Mouse (Mus musculus): ENCODE data around the gene Nemp1. TPM values are rescaled to one million over a fixed set of nuclear protein-coding genes. Genes with fewer than 3 reads are reported as not detected.

The Nemp1 gene
- total RNA-seq, 1 experiment, result 23.6 TPM

DNA sequence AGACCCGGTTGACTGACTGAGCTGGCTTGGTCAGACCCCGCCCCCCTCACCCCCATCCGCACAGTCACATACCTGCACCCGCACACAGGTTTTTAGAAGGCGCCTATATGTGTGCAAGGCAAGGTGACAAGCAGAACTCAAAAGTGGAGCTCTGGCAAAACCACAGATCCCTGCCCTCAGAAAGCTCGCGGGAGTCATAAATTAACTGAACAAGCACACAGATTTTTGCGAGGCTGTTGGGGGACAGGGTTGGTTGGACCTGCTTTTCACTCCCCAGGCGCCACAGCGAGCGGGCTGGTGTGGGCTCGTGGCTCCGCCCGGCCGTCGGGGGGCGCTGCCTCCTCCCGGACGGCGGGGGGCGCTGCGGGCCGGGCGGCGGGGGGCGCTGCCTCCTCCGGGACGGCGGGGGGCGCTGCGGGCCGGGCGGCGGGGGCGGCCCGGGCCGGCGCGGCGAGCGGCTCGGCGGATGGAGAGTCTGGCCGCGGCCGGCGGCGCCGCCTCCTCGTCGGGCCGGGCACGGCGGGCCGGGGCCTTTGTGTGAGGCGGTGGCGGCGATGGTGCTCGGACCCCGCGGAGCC is 72.5 kb downstream of the Nemp1 start, which contains the start of gene Zbtb39:
Gene Zbtb39, plus strand, starts transcription at position 456 of the 578 bp plus-strand sequence.
- Histone ChIP-seq H3K4me3 (ENCODE audit: insufficient read depth in 1 of 2, low read depth in 1 of 2, low read length in 2 of 2, poor library complexity in 1 of 2, severe bottlenecking in 1 of 2) (peak within 1 kb of the TSS; percentile 93 to 94), H3K9me3 (ENCODE audit: control insufficient read depth, insufficient read depth, low read depth, low read length) (no peaks in the 10 kb centered on the region), H3K36me3 (ENCODE audit: control insufficient read depth, insufficient read depth, low read length, poor library complexity, severe bottlenecking) (peaks cover 24% of the 10 kb centered on the region), H3K27ac (ENCODE audit: insufficient read depth, low read depth, low read length, poor library complexity, severe bottlenecking) (no peak within 1 kb of the TSS), H3K4me1 (ENCODE audit: control insufficient read depth in 2 of 2, insufficient read depth in 2 of 2, low read length in 2 of 2, poor library complexity in 1 of 2) (peaks cover 0 to 7% of the 10 kb centered on the region in 2 experiments; a peak in 2 of 4 replicates), H3K9ac (ENCODE audit: insufficient read depth, low read depth, low read length, poor library complexity, severe bottlenecking) (peak within 1 kb of the TSS; percentile 86)
- TF ChIP-seq ZC3H11A (IDR thresholded peaks at IDR 0.05; ENCODE audit: borderline replicate concordance, low read depth, low read length), result no peak
- TF ChIP-seq CHD2 (IDR thresholded peaks at IDR 0.05; ENCODE audit: low read depth, low read length), result no peak
- no peak for TF ChIP-seq ZNF384 (IDR thresholded peaks at IDR 0.05; ENCODE audit: low read depth, low read length)
- no peak for TF ChIP-seq HCFC1 (IDR thresholded peaks at IDR 0.05; ENCODE audit: borderline replicate concordance, insufficient read depth, low read length)
- TF ChIP-seq MAFK (IDR thresholded peaks at IDR 0.05; ENCODE audit: insufficient read depth, low read depth, low read length), result no peak
- peak; percentile 54 for DNase-seq (ENCODE audit: low read depth, low spot score)
- in situ Hi-C loops (cut with MboI; ENCODE audit: low sequenced_read_pairs in 2 of 2, unreplicated experiment in 2 of 2), result no loop called here

DNA sequence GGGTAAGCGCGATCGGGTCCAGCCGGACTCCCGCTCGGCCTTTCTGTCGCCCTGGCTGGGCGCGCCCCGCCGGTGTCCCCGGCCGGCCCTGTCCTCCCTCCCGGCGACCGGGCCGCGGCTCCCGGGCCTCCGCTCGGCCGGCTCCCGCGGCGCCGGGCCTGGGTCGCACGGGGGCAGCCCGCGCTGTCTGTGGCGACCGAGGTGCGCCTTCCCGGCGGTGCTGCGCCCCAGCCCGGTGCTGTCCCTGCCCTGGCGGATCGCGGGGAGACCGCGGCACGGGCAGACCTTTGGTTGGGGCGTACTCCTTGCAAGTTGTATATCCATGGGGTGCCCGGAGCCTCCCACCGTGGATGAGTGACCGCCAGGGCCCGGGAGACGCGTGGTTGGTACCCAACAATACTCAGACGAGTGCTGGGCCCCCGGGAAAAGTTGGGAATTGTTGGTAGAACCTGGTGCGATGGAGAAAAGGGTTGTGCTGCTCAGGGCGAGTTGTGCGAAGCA is 73.0 kb downstream of the Nemp1 start:
- Histone ChIP-seq H3K9me3 (ENCODE audit: control insufficient read depth, insufficient read depth, low read depth, low read length) (no peaks in the 10 kb centered on the region), H3K27ac (ENCODE audit: insufficient read depth, low read depth, low read length, poor library complexity, severe bottlenecking) (no peak overlapping the region), H3K36me3 (ENCODE audit: control insufficient read depth, insufficient read depth, low read length, poor library complexity, severe bottlenecking) (peaks cover 28% of the 10 kb centered on the region), H3K4me3 (ENCODE audit: insufficient read depth in 1 of 2, low read depth in 1 of 2, low read length in 2 of 2, poor library complexity in 1 of 2, severe bottlenecking in 1 of 2) (peak overlapping the region; percentile 93 to 94), H3K9ac (ENCODE audit: insufficient read depth, low read depth, low read length, poor library complexity, severe bottlenecking) (peak overlapping the region; percentile 86), H3K4me1 (ENCODE audit: control insufficient read depth in 2 of 2, insufficient read depth in 2 of 2, low read length in 2 of 2, poor library complexity in 1 of 2) (peaks cover 0 to 10% of the 10 kb centered on the region in 2 experiments; a peak in 3 of 4 replicates)
- no peak for DNase-seq (ENCODE audit: low read depth, low spot score)
- in situ Hi-C loops (cut with MboI; ENCODE audit: low sequenced_read_pairs in 2 of 2, unreplicated experiment in 2 of 2), result loop anchor here in 1 of 2 experiments (5.0 to 10.0 kb wide), 2 partner anchors 205 to 268 kb away; partner anchors contain the start of gene Hsd17b6
- TF ChIP-seq MAFK (IDR thresholded peaks at IDR 0.05; ENCODE audit: insufficient read depth, low read depth, low read length) (no peak), HCFC1 (IDR thresholded peaks at IDR 0.05; ENCODE audit: borderline replicate concordance, insufficient read depth, low read length) (no peak), ZNF384 (IDR thresholded peaks at IDR 0.05; ENCODE audit: low read depth, low read length) (no peak), CHD2 (IDR thresholded peaks at IDR 0.05; ENCODE audit: low read depth, low read length) (no peak), ZC3H11A (IDR thresholded peaks at IDR 0.05; ENCODE audit: borderline replicate concordance, low read depth, low read length) (no peak)

DNA sequence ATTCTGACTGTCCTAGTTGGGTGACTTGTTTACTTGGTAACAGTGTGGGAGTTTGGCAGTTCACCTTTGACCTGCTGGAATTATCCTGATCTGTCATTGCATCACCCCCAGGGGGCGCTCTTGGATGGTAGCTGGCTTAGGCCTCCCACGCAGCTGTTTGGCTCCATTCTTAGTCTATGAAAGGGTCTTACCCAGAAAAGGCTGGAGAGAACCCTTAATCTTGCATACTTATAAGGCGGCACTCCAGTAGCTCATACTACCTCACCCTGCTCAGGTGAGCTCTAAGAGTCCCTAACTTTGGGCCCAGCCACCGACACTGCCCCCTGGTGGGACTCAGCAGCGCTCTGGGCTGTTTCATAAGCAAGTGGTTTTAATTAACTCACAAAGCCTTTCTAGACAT is 78.0 kb downstream of the Nemp1 start:
- H3K4me1 ChIP-seq (ENCODE audit: control insufficient read depth in 2 of 2, insufficient read depth in 2 of 2, low read length in 2 of 2, poor library complexity in 1 of 2), result peaks cover 4 to 27% of the 10 kb centered on the region in 2 experiments
- peak; percentile 59 for DNase-seq (ENCODE audit: low read depth, low spot score)
- H3K9me3 ChIP-seq (ENCODE audit: control insufficient read depth, insufficient read depth, low read depth, low read length), result no peaks in the 10 kb centered on the region
- peaks cover 31% of the 10 kb centered on the region for H3K36me3 ChIP-seq (ENCODE audit: control insufficient read depth, insufficient read depth, low read length, poor library complexity, severe bottlenecking)
- in situ Hi-C loops (cut with MboI; ENCODE audit: low sequenced_read_pairs in 2 of 2, unreplicated experiment in 2 of 2), result loop anchor here in 1 of 2 experiments (5.0 to 10.0 kb wide), 2 partner anchors 200 to 263 kb away; partner anchors contain the start of gene Hsd17b6
- H3K27ac ChIP-seq (ENCODE audit: insufficient read depth, low read depth, low read length, poor library complexity, severe bottlenecking), result no peak overlapping the region
- no peak overlapping the region for H3K4me3 ChIP-seq (ENCODE audit: insufficient read depth in 1 of 2, low read depth in 1 of 2, low read length in 2 of 2, poor library complexity in 1 of 2, severe bottlenecking in 1 of 2)
- TF ChIP-seq CHD2 (IDR thresholded peaks at IDR 0.05; ENCODE audit: low read depth, low read length) (no peak), MAFK (IDR thresholded peaks at IDR 0.05; ENCODE audit: insufficient read depth, low read depth, low read length) (no peak), ZC3H11A (IDR thresholded peaks at IDR 0.05; ENCODE audit: borderline replicate concordance, low read depth, low read length) (no peak), HCFC1 (IDR thresholded peaks at IDR 0.05; ENCODE audit: borderline replicate concordance, insufficient read depth, low read length) (no peak), ZNF384 (IDR thresholded peaks at IDR 0.05; ENCODE audit: low read depth, low read length) (no peak)
- no peak overlapping the region for H3K9ac ChIP-seq (ENCODE audit: insufficient read depth, low read depth, low read length, poor library complexity, severe bottlenecking)

DNA sequence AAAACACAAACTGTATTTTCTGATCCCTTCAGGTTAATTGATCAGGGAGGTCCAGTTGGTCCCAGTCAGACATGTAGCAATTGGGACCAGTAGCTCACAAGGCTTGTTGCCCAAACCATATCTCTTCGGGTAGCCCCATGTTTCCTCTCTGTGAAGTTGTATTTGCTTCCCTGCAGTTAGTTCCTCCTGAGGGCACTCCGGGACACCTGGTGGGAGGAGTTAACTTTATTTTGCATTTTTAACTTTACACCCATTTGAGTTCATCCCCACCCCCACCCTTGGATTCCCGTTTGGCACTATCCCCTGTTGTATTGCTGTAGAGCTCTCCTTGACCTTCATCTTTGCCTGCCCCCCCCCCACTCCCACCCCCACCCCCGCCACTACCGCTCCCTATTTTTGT is 79.2 kb downstream of the Nemp1 start:
- Histone ChIP-seq H3K9ac (ENCODE audit: insufficient read depth, low read depth, low read length, poor library complexity, severe bottlenecking) (no peak overlapping the region), H3K27ac (ENCODE audit: insufficient read depth, low read depth, low read length, poor library complexity, severe bottlenecking) (no peak overlapping the region; the same call in 1 of the 2 replicates), H3K4me1 (ENCODE audit: control insufficient read depth in 2 of 2, insufficient read depth in 2 of 2, low read length in 2 of 2, poor library complexity in 1 of 2) (peaks cover 4 to 37% of the 10 kb centered on the region in 2 experiments; a peak in 3 of 4 replicates), H3K9me3 (ENCODE audit: control insufficient read depth, insufficient read depth, low read depth, low read length) (no peaks in the 10 kb centered on the region), H3K4me3 (ENCODE audit: insufficient read depth in 1 of 2, low read depth in 1 of 2, low read length in 2 of 2, poor library complexity in 1 of 2, severe bottlenecking in 1 of 2) (0 out of 4 replicates have a peak overlapping the region, but pooled peaks of 1 of the 2 experiments have one; percentile 23), H3K36me3 (ENCODE audit: control insufficient read depth, insufficient read depth, low read length, poor library complexity, severe bottlenecking) (peaks cover 31% of the 10 kb centered on the region)
- DNase-seq (ENCODE audit: low read depth, low spot score), result no peak
- in situ Hi-C loops (cut with MboI; ENCODE audit: low sequenced_read_pairs in 2 of 2, unreplicated experiment in 2 of 2), result loop anchor here in 1 of 2 experiments (10.0 kb wide), 1 partner anchor 199 kb away; no protein-coding TSS in a partner anchor
- no peak for TF ChIP-seq ZNF384 (IDR thresholded peaks at IDR 0.05; ENCODE audit: low read depth, low read length)
- TF ChIP-seq ZC3H11A (IDR thresholded peaks at IDR 0.05; ENCODE audit: borderline replicate concordance, low read depth, low read length), result no peak
- no peak for TF ChIP-seq MAFK (IDR thresholded peaks at IDR 0.05; ENCODE audit: insufficient read depth, low read depth, low read length)
- no peak for TF ChIP-seq CHD2 (IDR thresholded peaks at IDR 0.05; ENCODE audit: low read depth, low read length)
- TF ChIP-seq HCFC1 (IDR thresholded peaks at IDR 0.05; ENCODE audit: borderline replicate concordance, insufficient read depth, low read length), result no peak
